Mouse (Mus musculus) gastrocnemius, adult 8-10 months (tissue): ENCODE measurements at regions not wholly inside any gene's neighbourhood (a gene's known extent, or its start where the extent isn't known, plus 50 kb on each side); places are given as distances from the start of the nearest gene placed in this dataset.
A peak's percentile ranks its signal among the peaks of the same experiment; 100 is the strongest.

Source experiments
- DNase-seq, 2 experiments: peaks; one replicate each; pipeline ENCODE4 v3.0.0; 2022; ENCODE audit warnings: low spot score in 2 of 2

DNA sequence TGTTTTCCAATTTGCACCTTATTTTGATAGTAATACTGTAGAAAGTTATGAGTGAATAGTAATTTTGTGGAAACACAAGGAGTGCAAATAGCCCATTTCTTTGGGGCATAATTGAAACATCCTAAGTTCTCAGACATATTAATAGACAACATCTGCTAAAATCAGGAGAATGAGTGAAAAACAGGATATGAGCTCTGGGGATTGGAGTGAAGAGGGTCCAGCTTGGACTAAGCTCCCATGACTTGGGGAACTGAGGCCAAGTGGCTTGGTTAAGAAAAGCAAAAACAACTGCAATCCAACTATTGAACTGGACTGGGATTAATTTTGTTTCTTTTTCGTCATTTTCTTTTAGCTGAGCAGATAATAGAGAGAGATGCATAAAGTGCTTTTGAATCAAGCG, 240.7 kb downstream of the Slc30a10 start:
- no peak for DNase-seq

DNA sequence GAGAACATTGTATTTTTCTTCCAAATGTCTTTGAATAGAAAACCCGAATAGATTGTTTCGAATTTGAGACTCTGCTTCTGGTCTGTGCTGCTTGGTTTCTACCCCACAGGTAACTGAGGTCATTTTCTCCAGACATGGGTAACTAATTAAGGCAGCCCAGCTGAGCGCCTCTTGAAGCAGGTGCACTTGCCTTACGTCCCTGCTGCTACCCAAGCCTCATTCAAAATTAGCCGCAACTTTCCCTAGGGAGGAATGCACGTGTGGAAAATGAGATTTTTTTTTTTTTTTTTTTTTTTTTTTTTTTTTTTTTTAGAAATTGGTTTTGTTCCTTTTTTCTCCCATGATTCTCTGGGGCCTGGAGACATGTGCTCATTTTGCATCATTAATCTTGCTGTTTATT, 245.1 kb downstream of the Slc30a10 start:
- no peak for DNase-seq

DNA sequence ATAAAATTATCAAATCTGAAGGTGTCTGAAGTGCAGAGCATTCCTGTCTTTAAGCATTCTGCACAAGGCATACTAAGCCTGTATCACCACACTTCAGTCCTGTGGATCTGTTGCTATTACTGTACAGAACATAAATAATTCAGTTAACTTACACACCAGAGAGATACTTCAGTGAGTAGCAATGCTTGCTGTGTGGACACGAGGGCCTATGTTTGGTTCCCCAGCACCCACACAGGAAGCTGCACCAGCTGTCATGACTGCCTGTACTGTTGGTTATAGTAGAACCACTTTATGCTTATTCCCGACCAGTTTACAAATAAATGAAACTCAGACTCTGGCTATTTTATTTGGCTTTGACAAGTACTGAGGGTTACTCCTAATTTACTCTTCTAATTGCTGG, 271.7 kb downstream of the Slc30a10 start:
- DNase-seq: no peak

DNA sequence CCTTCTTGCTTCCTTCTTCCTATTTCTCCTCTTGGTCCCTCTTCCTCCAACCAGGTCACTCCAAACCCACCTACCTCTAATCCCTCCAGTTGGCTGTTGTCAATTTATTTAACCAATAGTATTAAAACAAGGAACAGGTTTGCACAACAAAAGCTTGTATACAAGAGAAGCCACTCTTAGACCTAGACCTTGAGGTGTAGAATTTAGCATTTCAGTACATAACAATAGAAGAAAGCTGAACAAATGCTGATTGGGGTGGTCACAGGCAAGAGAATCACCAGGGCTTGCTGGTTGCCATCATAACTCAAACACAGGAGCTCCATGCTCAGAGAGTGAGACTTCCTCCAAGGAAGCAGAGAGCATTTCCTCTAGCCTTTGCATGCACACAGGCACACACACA, 272.2 kb downstream of the Slc30a10 start:
- no peak for DNase-seq

DNA sequence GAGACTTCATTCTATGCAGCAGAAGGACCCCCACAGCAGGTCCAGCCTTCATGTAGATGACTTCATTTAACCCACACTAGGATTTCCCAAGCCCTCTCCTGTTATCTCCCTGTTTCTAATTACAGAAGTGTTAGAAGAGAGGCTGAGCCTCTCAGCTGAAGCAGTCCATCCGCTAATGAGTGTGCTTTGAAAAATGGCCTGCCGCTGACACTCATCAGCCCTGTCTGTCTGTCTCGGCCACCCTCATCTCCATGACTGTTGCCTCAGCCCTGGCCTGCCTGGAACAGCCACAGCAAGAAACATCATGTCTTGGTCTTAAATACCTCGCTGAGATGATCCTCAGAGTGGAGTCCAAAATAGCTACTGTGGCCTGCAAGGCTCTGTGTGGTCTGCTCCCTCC, 273.1 kb downstream of the Slc30a10 start:
- DNase-seq: no peak

DNA sequence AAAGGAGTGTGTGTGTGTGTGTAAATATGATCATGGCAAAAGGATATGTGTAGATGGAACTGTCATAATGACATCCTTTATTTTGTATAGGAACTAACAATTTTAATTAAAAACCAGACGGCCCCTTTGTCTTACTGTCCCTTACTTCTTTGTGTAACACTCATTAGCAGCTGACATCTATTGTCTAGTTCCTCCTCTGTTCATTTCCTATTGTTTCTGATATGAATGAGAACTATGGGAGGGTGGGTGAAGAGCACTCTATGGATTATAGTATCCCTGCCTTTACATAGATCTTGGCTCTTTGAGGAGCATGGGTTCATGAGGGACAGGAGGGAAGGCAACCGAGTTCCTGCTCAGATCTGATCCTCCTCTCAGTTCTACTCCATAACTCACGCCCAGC, 273.8 kb downstream of the Slc30a10 start:
- DNase-seq: no peak

DNA sequence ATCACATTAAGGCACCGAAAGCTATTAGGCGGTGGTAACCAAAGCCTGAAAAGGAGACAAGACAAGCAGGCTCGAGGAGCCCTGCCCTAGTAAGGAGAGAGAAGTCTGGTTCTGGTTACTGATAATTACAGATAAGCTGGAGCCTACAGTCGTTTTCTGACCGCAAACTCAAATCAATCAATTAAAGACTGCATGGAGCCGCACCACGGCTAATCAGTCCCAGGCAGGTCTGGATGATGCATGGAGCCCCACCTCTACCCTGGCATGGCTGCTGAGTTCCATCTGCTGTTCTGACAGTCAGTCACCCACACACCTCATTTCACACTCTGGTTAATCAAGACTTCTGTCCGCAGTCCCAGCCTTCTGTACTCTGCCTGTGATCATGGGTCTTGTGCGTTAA, 276.4 kb downstream of the Slc30a10 start:
- DNase-seq: no peak

DNA sequence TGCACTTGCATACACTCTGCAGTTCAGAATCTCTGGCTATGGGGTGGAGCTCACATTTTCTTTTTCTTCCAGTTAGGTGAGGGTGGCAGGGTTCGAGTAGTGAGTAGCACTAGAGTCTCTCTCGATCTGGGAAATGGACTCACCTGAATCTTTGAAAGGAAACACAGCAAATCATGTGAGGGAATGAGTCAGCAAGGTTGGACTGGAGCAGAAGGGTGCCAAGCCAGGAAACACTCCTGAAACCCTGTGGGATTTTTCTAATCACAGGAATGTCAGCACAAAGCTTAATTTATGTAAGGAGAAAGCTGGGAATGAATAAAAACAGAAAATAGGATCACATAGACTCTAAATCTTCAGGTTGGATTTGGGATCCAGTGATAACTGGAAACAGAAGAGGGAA, 282.1 kb downstream of the Slc30a10 start:
- DNase-seq: no peak

DNA sequence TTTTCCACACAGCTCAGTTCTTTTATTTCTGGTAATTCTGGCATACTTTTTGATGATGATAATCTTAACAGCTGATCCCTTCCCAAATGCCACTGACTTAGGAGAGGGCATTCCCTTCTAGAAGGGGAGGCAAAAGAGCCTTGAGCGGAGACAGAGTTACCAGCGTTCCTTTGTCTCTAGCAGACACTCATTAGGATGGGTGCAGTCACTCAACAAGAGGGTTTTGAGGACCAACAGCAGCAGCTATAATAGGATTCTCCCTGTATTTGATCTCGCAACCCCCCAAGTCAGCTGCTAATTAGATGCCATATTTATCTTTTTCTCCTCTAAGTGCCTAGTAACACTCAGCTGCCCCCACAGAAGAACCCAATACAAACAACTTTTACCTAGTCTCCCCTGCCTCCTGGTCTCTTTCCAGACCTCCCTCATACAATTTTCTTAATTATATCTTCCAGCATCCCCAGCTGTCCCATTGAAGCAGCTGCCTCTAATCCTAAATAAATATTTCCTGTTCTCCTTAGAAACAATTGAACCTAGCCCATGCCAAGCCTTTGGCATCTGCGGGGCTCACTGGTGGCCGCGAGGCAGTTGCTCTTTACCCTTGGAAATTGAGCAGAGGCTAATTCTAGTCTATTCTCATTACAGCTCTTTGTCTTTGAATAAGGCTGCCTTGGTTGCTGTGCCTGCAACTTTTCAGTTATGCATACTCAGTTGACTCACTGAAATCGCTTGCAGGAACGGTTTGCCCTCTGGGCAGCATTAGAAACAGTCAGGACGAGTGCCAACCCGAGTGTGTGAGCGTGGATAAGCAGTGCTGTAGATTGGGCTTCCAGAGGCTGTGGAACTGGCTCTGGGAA, 286.6 kb downstream of the Slc30a10 start:
- DNase-seq: no peak

DNA sequence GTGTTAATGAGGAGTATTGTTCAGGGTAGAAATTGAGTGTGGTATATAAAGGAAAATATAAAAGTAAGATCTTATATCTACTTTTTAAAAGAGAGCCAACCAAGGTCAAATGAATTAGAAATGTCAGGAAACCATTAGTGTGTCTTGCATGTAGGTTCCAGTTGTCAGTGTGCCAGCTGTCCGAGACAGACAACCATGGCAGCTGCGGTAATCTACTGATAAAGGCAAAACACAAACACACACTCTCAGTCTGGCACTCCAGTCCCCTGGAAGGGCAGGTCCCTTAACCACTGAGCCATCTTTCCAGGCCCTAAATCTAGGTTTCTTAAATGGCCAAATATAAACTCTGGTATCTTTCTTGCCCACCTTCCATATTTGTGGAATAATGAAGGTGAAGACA, 294.6 kb downstream of the Slc30a10 start:
- DNase-seq: no peak

DNA sequence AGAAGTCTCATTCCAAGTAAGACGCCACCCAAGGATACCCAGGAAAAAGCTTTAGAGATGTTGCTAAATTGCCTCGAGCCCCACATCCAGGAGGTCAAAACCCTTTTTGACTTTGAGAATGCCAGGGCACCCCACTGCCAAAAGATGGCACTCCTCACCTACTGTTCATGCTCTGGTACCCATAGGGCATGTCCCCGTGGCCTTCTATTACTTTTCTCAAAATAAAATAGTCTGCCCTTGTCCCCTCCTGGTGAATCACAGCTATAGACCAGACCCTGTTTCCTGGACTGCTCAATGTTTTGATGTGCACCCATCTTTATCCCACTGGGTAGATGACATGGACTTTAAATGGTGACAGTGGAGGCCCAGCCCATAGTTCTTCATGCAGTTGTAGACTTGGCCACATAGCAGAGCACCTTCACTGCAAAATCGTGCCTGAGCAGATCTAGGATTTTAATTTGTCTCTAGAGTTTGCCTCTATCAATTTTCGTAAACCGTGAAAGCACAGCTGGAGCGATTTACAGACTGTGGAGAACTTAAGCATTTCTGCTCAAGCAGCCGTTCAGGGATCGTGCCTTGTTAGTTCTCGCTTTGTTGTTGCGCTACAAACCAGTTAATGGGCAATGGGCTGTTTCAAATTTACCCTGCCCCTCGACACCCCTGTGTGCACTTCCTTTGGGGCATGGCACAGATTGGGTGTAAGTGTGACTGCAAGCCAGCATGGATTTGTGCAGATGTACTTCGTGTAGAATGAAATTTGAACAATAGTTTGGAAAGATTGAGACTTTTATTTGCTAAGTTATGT, 300.0 kb downstream of the Slc30a10 start:
- no peak for DNase-seq

DNA sequence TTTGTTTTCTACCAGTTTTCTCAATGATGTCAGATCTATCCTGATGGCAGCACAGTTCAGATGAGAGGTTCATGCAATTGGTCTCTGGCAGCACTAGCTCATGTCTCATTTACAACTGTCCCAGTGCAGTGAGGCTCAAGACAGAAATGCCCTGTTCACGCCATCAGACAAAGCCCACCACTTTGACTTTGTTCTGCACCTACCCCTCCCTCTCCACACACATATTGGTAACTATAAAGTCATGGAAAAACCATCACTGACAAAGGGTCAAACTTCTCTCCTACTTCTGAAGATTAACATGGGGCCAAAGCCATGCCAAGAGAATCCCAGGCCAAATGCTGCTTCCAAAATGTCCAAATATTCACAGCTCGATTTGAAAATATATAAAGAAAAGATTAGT, 302.7 kb downstream of the Slc30a10 start:
- no peak for DNase-seq

DNA sequence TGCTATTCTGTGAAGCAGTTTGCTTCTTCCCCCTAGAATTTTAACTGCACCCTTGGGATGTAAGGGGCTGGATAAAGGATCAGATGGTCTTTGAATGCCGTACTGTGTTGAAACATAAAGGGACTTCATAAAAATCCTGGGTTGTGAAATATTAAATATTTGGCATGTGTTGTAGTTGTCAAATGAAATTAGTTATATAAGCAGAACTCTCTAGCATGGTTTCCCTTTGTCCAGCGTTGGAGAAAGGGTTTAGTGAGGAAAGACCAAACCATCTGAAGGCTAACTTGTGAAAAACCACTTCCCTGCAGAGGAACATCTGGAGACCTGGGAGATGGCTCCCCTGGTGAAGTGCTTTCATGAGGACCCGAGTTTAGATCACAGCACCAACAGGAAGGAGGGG, 319.6 kb downstream of the Slc30a10 start:
- DNase-seq: no peak

DNA sequence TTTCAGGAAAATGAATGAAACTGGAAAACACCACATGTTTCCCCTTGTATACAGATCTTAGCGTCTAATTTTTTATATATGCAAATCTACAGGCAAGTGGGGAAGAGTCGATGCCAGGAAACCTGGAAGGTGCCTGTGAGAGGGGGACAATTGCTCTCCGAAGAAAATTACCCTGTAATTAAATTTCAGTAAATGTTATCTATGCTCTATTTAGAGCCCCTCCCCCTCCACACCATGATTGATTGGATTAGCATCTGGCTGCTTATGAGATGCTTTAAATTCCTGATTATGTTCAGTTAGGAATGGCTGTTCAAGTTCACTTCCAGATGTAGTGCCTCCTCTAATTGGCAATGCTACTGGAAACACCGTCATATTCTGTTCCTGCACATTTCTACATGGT, 325.0 kb downstream of the Slc30a10 start:
- DNase-seq: no peak

DNA sequence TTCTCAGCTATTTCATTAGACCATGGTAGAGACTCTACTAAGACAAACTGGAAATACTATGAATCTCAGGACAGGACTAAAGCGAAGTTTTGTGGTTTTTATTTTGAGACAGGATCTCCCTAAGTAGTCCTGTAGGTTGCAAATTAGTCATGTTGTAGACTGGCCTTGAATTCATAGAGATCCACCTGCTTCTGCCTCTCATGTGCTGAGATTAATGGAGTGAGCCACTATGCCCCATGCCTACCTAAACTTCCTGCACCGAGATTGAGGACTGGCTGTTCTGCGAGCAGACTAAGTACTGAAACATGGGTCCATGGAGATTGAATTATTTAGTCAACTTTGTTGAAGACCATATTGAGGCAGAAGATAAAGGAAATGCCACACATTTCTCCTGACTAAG, 315.0 kb downstream of the Lyplal1 start:
- DNase-seq: no peak

DNA sequence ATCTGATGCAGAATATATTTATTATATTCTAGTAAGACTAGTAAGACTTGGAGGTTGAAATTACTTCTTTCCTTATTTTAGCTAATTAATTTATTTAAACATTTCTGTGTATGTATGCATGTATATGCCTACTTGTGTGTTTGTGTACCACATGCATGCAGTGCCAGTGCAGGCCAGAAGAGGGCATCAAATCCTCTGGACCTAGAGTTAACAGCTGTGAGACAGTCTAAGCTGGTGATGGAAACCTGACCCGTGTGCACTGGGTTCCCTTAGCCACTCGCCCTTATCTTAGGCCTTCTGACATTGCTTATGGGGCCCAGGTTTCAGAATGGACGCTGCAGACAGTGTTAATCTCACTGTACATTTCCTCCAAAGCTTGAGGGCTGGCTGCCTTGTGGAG, 302.2 kb downstream of the Lyplal1 start:
- DNase-seq: no peak

DNA sequence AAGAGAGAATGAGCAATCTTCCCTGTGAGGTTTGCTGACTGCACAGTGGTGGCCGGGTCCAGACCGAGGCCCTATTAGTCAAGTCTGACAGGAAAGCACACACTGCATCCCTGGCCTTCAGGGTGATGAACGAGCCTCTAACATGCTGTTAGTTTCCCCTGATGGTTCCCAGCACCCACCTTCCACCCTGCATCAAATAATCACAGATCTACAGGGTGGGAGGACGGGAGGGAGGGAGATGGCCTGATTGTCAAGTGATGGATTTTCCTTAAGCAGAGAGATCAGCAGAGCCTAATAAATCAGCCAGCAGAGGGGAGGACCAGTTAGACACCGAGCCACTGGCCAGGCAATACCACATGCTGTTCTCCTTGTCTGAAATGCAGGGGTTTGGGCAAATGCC, 298.1 kb downstream of the Lyplal1 start:
- DNase-seq: no peak

DNA sequence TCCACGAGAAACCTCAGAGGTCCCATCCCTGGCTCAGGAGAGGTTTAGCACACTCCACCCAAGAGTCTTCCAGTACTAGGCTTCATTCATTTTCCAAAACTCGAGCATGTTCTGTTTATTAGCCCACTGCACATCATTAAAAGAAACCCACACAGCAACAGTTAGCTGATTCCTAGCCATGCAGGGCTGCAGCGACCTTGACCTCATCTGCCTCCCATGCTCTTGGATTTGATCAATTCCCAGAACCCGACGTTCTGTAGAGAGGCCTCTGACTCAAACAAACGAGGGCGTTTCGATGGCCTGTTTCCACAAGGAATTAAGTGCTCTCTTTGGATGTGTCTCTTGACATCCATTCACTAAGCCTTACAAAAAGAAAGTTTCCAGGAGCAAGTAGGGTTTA, 294.9 kb downstream of the Lyplal1 start:
- DNase-seq: peak; percentile 23 to 39

DNA sequence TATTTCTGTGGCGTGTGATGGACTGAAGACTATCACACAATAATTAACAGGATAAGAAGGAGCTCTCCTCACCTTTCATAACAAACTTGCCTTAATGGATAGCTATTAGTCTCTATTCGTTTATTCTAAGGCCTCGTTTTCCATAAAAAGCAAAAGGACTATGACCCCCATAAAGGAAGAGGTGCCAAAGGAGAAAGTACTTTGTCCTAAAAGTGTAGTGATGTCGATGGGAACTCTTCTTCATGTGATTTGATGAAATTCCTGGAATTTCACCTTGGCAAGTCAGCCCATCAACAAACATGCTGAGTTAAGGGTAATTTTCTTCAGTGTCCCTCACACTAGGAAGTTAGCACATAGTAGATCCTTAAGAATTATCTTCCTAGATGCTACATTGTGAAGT, 293.9 kb downstream of the Lyplal1 start:
- no peak for DNase-seq

DNA sequence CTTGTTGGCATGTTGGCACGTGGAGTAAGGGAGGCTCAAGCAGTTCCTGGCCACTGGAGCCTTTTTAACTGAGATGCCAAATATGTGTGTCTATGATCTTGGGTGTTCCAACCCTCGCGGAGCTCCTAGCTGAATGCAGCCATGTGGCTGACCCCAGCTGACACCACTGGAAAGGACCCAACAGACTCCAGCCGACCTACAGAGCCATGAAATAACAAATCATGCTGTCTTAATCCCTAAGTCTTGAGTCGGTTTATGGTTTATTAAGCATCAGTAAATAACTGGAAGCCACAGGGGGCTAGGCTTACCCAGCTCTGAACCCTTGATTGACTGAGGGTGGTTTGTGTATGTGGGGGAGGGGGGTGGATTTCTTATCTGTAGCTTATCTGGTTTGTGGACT, 293.2 kb downstream of the Lyplal1 start:
- no peak for DNase-seq

DNA sequence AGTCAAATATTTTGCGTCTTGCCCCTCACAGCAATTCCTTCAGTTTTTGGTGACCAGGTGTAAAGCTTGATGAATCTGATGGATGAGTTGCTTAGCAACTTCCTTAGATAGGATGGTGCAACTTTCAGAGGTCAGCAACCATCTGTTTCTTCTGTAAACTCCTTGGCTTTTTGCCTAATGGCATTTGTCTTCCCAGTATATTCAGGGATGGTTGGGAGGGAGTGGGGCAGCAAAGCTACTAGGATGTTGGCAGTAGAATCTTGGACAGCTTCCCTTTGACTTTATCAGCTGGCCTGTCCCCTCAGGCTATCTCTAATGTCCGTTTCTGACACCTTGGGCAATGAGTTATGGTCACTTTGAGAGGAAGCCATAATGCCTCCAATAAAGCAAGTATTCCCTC, 289.1 kb downstream of the Lyplal1 start:
- no peak for DNase-seq

DNA sequence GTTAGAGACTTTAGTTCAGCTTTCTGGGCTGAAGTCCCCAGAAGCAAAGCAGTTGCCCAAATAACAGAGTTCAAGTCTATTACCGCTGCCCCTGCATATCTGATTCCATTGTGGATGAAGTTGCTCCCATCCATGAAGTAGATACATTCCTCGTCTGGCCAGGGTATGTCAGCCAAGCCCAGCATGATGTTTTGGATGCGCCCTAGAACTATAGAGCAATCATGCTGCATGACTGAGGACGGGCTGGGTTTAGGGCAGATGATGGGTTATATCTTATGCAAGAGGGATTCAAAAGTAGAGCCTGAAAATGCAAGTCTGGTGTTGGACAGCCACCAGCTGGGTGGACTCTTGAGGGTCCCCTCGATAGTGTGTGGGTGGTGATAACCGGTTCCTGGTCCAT, 288.6 kb downstream of the Lyplal1 start:
- DNase-seq: no peak

DNA sequence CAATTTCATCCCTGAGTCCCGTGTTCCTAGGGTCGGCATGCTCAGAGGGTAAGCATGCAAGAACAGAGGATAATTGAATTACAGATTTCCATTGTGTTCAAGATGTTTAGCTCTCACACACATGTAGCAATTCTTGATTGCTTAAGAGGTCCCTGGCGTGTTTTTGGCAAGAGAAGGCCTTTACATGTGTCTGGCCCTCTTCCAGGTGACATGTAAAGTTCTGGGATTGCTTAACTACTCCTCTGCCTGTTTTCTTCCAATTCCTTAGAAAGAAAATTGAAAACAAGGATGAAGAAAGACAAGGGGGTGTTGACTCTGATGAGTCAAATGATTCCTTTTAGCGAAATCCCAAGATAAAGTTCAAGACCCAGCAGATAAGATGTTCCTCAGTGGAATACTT, 285.1 kb downstream of the Lyplal1 start:
- DNase-seq: no peak
